8 mouse cellular contexts compared by ENCODE assay signal in genomic region chr5:132229644-132230357, GRCm38 (mm10).
DNase-seq lines count a peak whose midpoint lies in the region; ATAC-seq and TF ChIP-seq lines count a peak whose summit lies in the region.

No protein-coding gene starts in this region.

- no peaks in the 10 kb centered on the region for H3K4me1 ChIP-seq in lung, postnatal 0 days (ENCODE audit: insufficient read depth, low read depth, low read length)

- H3K36me3 ChIP-seq in lung, postnatal 0 days (ENCODE audit: insufficient read depth, low read length) = no peaks in the 10 kb centered on the region

- no peak for TF ChIP-seq CTCF in lung, postnatal 0 days (IDR thresholded peaks at IDR 0.05)

- peak; percentile 33 for DNase-seq in ovary, adult 18-20 months (ENCODE audit: low spot score)
- no peak for DNase-seq in ovary, postnatal 10 days (ENCODE audit: low spot score)
- peak; percentile 51 for DNase-seq in heart, postnatal 4 days
- DNase-seq in layer of hippocampus, adult 8-10 months (ENCODE audit: low spot score in 2 of 2) = peak; percentile 78 to 82
- peak; percentile 34 for DNase-seq in lung, postnatal 0 days (ENCODE audit: low spot score)
- DNase-seq in retina, postnatal 7 days (ENCODE audit: low read depth, low spot score) = peak; percentile 19
- no peak for DNase-seq in spleen, postnatal 14 days (ENCODE audit: low spot score in 2 of 2)

- no peak overlapping the region for H3K4me2 ChIP-seq in lung, postnatal 0 days (replicated peaks; ENCODE audit: low read depth, low read length)

- H3K27me3 ChIP-seq in lung, postnatal 0 days (replicated peaks; ENCODE audit: insufficient read depth, low read length) = no peaks in the 10 kb centered on the region

- H3K27ac ChIP-seq in lung, postnatal 0 days (ENCODE audit: low read length) = no peak overlapping the region

- no peak for TF ChIP-seq EP300 in lung, postnatal 0 days (IDR thresholded peaks at IDR 0.05)

- no peaks in the 10 kb centered on the region for H3K9me3 ChIP-seq in lung, postnatal 0 days (ENCODE audit: low read length)

- ATAC-seq in frontal cortex, adult (ENCODE audit: low TSS enrichment) = peak; percentile 57
- peak; percentile 30 for ATAC-seq in lung, postnatal 0 days

- no peak overlapping the region for H3K9ac ChIP-seq in lung, postnatal 0 days (replicated peaks; ENCODE audit: low read depth)

- H3K4me3 ChIP-seq in lung, postnatal 0 days (ENCODE audit: low read depth, low read length) = no peak overlapping the region

- WGBS in lung, postnatal 0 days = 26% methylated on average over 8 of the region's 8 CpGs

Comparison
In these comparisons a context has a peak if more than half of its experiments do, and no peak if none do; other contexts are left out.
1. DNase-seq: peak in ovary, adult 18-20 months (single experiment), heart, postnatal 4 days (single experiment), layer of hippocampus, adult 8-10 months (2 of 2), lung, postnatal 0 days (single experiment) and retina, postnatal 7 days (single experiment); none in ovary, postnatal 10 days (single experiment) and spleen, postnatal 14 days (0 of 2).